Mouse (Mus musculus): ENCODE results near the gene Atg101.

DNA sequence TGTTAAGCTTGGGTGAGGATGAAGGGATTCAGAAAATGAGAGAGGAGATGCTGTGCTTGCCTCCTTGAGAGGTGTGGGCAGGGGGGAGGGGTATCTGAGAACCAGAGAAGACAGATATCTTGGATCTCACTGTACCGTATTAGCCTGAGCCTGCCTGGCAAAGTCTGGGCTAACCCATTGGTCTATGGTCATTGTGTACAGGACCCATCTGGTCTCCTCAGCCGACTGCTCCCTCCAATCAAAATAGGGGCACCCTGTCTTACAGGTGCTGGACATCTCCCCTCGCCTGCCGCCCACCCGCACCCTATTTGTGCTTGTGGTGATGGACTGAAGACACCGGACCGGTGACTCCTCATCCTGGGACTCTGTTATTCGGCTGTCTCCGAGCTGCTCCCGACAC lies 11.5 kb downstream of the Atg101 start:
- TF ChIP-seq CTCF (IDR thresholded peaks at IDR 0.05; ENCODE audit: low read depth, low read length) (no peak), POLR2A (IDR thresholded peaks at IDR 0.05; ENCODE audit: extremely low read depth, insufficient read depth, low read length) (no peak)

Measured in liver, adult 2 months (tissue).